Mouse (Mus musculus) 416B (cell line): ENCODE measurements around the gene Gm20906.
"Not testable (repeated sequence)": the region's sequence is repeated elsewhere in the genome, so short reads cannot be mapped to it uniquely, and the experiment has no call there.

Experiments
- DNase-seq: peaks from one replicate; pipeline ENCODE4 v3.0.0; 2011; ENCODE audit warnings: low read depth

The Gm20906 gene

DNA sequence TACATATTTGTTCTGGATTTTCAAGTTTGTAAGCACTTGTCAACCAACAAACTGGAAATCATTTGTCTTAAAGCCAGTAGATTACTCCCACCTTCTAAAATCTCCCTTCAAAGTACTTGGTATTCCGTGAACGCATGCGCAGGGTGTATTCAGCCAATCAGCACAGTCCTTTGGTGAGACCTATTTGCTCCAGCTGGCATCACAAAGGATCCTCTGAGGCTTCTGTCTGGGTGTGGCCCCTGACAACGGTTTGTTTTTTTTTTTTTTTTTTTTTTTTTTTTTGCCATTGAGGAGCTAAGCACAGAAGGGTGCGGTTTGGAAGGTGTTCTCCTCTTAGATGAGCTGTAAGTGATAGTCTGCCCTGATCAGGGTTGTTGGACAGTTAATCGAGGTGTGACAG is at the start of gene Gm20906:
Gm20906 (plus strand) TSS at position 301 of the 400 bp plus-strand sequence.
- not testable (repeated sequence) for DNase-seq
